Mouse (Mus musculus): ENCODE results near the gene Ugt1a10.
"Not testable (repeated sequence)": the region's sequence is repeated elsewhere in the genome, so short reads cannot be mapped to it uniquely, and the experiment has no call there.

GRCm38 (mm10) chr1:88172190-88172589, 117.0 kb downstream of the Ugt1a10 start:
- TF ChIP-seq CTCF (IDR thresholded peaks at IDR 0.05; ENCODE audit: control insufficient read depth, insufficient read depth, low read length); POLR2A (IDR thresholded peaks at IDR 0.05; ENCODE audit: borderline replicate concordance, control insufficient read depth, low read depth, low read length): not testable (repeated sequence)

Data from bone marrow, adult 2 months (tissue).